Mouse (Mus musculus): ENCODE results near the gene Arid3a. TPM values are rescaled to one million over a fixed set of nuclear protein-coding genes. Genes with fewer than 3 reads are reported as not detected.
A peak's percentile ranks its signal among the peaks of the same experiment; 100 is the strongest.

The Arid3a gene
- polyA plus RNA-seq, 1 experiment from 2014 or later, result 5.4 TPM

DNA sequence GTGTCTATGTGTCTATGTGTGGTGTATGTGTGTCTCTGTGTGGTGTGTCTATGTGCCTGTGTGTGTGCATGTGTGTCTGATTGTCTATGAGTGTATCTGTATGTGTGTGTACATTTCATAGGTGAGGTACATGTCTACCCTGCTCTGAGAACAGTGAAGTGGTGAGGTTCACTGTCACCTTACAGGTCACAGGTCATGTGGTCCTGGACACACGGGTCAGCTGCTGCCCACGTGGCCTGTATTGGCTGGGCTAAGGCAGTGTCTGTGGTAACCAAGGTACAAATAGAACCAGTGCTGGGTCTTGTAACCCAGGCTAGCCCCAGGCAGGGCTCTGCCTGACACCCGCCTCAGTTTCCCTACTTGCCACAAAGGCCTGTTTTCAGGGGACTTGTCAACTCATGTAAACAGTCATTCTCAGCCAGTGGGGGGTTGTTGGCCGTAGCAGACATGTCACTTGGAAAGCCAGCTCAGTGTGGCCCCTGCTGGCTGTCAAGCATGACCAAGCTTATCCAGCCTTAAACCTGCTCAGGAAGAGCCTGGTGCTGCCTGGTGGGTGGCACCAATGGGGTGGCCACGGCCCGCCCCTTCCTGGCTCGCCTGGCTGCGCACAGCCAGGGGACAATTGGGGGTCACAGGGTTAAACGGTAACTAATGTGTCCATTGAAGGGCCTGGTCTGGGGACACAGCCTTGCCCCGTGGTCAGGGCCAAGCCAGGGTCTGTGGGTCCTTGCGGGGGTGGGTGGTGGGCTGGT lies 11.1 kb downstream of the Arid3a start:
- peaks cover 26% of the 10 kb centered on the region for H3K4me1 ChIP-seq (ENCODE audit: insufficient read depth)
- no peak for DNase-seq
- H3K4me3 ChIP-seq (ENCODE audit: low read depth, low read length), result no peak overlapping the region
- H3K27me3 ChIP-seq (ENCODE audit: insufficient read depth, low read length), result no peaks in the 10 kb centered on the region
- TF ChIP-seq CTCF (IDR thresholded peaks at IDR 0.05; ENCODE audit: low read depth), result no peak
- H3K27ac ChIP-seq (ENCODE audit: low read depth), result no peak overlapping the region
- ATAC-seq (ENCODE audit: insufficient read depth), result no peak
- peak overlapping the region; percentile 23; the same call in 1 of the 2 replicates for H3K9ac ChIP-seq
- H3K9me3 ChIP-seq (ENCODE audit: low read depth, low read length), result no peaks in the 10 kb centered on the region
- H3K4me2 ChIP-seq, result no peak overlapping the region
- H3K36me3 ChIP-seq (ENCODE audit: insufficient read depth), result peaks cover 30% of the 10 kb centered on the region
- WGBS, result 68% methylated on average over 11 of the region's 11 CpGs

- ATAC-seq (ENCODE audit: insufficient read depth) (no peak), DNase-seq (no peak)
- no peak overlapping the region for H3K27ac ChIP-seq (ENCODE audit: low read depth)
- 57% methylated on average over 7 of the region's 7 CpGs for WGBS
- peaks cover 23% of the 10 kb centered on the region for H3K4me1 ChIP-seq (ENCODE audit: insufficient read depth)
- H3K36me3 ChIP-seq (ENCODE audit: insufficient read depth), result peaks cover 19% of the 10 kb centered on the region
- H3K9me3 ChIP-seq (ENCODE audit: low read depth, low read length), result no peaks in the 10 kb centered on the region
- H3K27me3 ChIP-seq (ENCODE audit: insufficient read depth, low read length), result no peaks in the 10 kb centered on the region
- no peak for TF ChIP-seq CTCF (IDR thresholded peaks at IDR 0.05; ENCODE audit: low read depth)
- H3K4me2 ChIP-seq, result no peak overlapping the region
- H3K4me3 ChIP-seq (ENCODE audit: low read depth, low read length), result no peak overlapping the region
- no peak overlapping the region for H3K9ac ChIP-seq
Observed at GRCm38 (mm10) chr10:79940749-79941148, 13.9 kb downstream of the Arid3a start.

DNA sequence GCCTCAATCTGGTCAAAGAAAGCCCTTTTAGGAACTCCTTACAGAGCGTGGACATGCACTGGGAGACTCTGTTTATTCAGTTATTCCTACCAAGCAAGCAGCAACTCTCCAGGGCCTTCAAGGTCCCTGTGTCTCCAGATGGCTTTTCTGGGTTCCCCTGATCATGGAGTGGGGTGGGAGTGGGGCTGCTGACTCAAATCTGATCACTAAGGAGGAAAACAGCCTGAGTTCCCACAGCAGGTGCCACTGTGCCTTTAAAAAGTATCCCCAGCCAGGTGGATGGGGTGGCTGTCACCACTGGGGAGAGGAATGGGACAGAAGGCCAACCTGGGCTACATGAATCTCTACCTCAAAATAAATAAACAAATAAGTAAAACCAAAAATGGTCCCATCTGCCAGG lies 16.1 kb downstream of the Arid3a start:
- no peak for TF ChIP-seq CTCF (IDR thresholded peaks at IDR 0.05; ENCODE audit: low read depth)
- no peak overlapping the region for H3K4me2 ChIP-seq
- peaks cover 12% of the 10 kb centered on the region; the same call in 1 of the 2 replicates for H3K36me3 ChIP-seq (ENCODE audit: insufficient read depth)
- ATAC-seq (ENCODE audit: insufficient read depth) (no peak), DNase-seq (no peak)
- H3K4me1 ChIP-seq (ENCODE audit: insufficient read depth), result peaks cover 17% of the 10 kb centered on the region
- WGBS, result 69% methylated on average over 1 of the region's 1 CpGs
- no peaks in the 10 kb centered on the region for H3K27me3 ChIP-seq (ENCODE audit: insufficient read depth, low read length)
- H3K4me3 ChIP-seq (ENCODE audit: low read depth, low read length), result no peak overlapping the region
- no peaks in the 10 kb centered on the region for H3K9me3 ChIP-seq (ENCODE audit: low read depth, low read length)
- no peak overlapping the region for H3K9ac ChIP-seq
- H3K27ac ChIP-seq (ENCODE audit: low read depth), result no peak overlapping the region; the same call in 1 of the 2 replicates

GRCm38 (mm10) chr10:79943471-79943901 lies 16.6 kb downstream of the Arid3a start:
- H3K4me1 ChIP-seq (ENCODE audit: insufficient read depth), result peaks cover 17% of the 10 kb centered on the region
- no peak overlapping the region for H3K4me2 ChIP-seq
- H3K27ac ChIP-seq (ENCODE audit: low read depth), result 0 out of 2 replicates have a peak overlapping the region, but pooled peaks have one; percentile 33
- no peak overlapping the region for H3K4me3 ChIP-seq (ENCODE audit: low read depth, low read length)
- H3K9ac ChIP-seq, result no peak overlapping the region
- no peak for TF ChIP-seq CTCF (IDR thresholded peaks at IDR 0.05; ENCODE audit: low read depth)
- DNase-seq (no peak), ATAC-seq (ENCODE audit: insufficient read depth) (no peak)
- no peaks in the 10 kb centered on the region for H3K27me3 ChIP-seq (ENCODE audit: insufficient read depth, low read length)
- H3K9me3 ChIP-seq (ENCODE audit: low read depth, low read length), result no peaks in the 10 kb centered on the region
- H3K36me3 ChIP-seq (ENCODE audit: insufficient read depth), result peaks cover 13% of the 10 kb centered on the region
- WGBS, result 66% methylated on average over 9 of the region's 9 CpGs

DNA sequence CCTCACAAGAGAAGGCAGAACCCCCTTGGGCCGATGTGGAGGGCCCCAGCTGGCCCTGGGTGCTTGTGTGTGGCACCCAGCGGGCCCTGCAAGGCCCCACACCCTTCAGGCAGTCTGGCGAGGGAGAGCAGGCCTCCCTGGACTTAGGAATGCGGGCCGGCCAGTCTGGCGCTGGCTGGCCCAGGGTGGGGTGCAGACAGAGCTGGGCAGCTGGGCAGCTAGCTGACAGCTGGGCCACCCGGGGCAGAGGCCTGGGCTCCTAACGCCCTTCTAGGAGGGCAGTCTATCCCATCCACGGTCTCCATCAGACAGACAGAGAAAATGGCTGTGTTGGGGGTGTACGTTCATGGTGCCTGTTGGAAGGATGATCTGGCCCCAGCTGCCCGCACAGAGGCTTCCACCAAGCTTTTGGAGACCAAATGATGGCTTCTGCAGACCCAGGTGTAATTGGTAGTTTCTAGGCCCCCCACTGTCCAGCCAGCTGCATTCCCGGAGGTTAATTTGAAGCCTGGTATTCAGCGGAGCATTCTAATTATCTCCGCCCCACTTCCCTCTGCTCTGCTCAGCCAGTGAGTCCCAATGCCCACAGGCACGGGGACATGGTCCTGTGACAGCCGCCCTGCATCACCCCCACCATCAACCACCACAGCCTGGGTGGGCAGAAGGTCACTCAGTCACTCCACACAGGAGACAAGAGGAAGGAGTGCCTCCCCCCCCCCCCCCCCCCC lies 18.8 kb downstream of the Arid3a start:
- ATAC-seq (ENCODE audit: insufficient read depth) (peak; percentile 63), DNase-seq (peak; percentile 62)
- WGBS, result 28% methylated on average over 16 of the region's 16 CpGs
- H3K27ac ChIP-seq (ENCODE audit: low read depth), result peak overlapping the region; percentile 86
- peaks cover 17% of the 10 kb centered on the region for H3K4me1 ChIP-seq (ENCODE audit: insufficient read depth)
- no peak for TF ChIP-seq CTCF (IDR thresholded peaks at IDR 0.05; ENCODE audit: low read depth)
- H3K9ac ChIP-seq, result no peak overlapping the region
- H3K27me3 ChIP-seq (ENCODE audit: insufficient read depth, low read length), result no peaks in the 10 kb centered on the region
- peaks cover 35% of the 10 kb centered on the region for H3K36me3 ChIP-seq (ENCODE audit: insufficient read depth)
- no peak overlapping the region for H3K4me3 ChIP-seq (ENCODE audit: low read depth, low read length)
- H3K4me2 ChIP-seq, result peak overlapping the region; percentile 47
- H3K9me3 ChIP-seq (ENCODE audit: low read depth, low read length), result no peaks in the 10 kb centered on the region

- DNase-seq (peak; percentile 52), ATAC-seq (ENCODE audit: insufficient read depth) (no peak)
- TF ChIP-seq CTCF (IDR thresholded peaks at IDR 0.05; ENCODE audit: low read depth), result no peak
- Histone ChIP-seq H3K4me3 (ENCODE audit: low read depth, low read length) (peak overlapping the region; percentile 2; the same call in 1 of the 2 replicates), H3K27me3 (ENCODE audit: insufficient read depth, low read length) (no peaks in the 10 kb centered on the region), H3K9me3 (ENCODE audit: low read depth, low read length) (no peaks in the 10 kb centered on the region), H3K4me1 (ENCODE audit: insufficient read depth) (peaks cover 17% of the 10 kb centered on the region), H3K9ac (peak overlapping the region; percentile 42), H3K4me2 (peak overlapping the region; percentile 47), H3K27ac (ENCODE audit: low read depth) (peak overlapping the region; percentile 86; the same call in 1 of the 2 replicates), H3K36me3 (ENCODE audit: insufficient read depth) (peaks cover 43% of the 10 kb centered on the region)
- WGBS, result 13% methylated on average over 7 of the region's 7 CpGs
Observed at GRCm38 (mm10) chr10:79946752-79947322, 20.0 kb downstream of the Arid3a start.

GRCm38 (mm10) chr10:79947502-79947901 lies 20.7 kb downstream of the Arid3a start:
- Histone ChIP-seq H3K27ac (ENCODE audit: low read depth) (no peak overlapping the region), H3K9ac (no peak overlapping the region), H3K4me2 (no peak overlapping the region), H3K36me3 (ENCODE audit: insufficient read depth) (peaks cover 45% of the 10 kb centered on the region), H3K27me3 (ENCODE audit: insufficient read depth, low read length) (no peaks in the 10 kb centered on the region), H3K4me3 (ENCODE audit: low read depth, low read length) (no peak overlapping the region), H3K9me3 (ENCODE audit: low read depth, low read length) (no peaks in the 10 kb centered on the region), H3K4me1 (ENCODE audit: insufficient read depth) (peaks cover 17% of the 10 kb centered on the region)
- no peak for TF ChIP-seq CTCF (IDR thresholded peaks at IDR 0.05; ENCODE audit: low read depth)
- no peak for ATAC-seq (ENCODE audit: insufficient read depth)
- DNase-seq, result no peak
- WGBS, result 51% methylated on average over 6 of the region's 6 CpGs
